Mouse (Mus musculus) lung, postnatal 0 days (tissue): ENCODE measurements around the gene Olfr642. TPM values are rescaled to one million over a fixed set of nuclear protein-coding genes. Genes with fewer than 3 reads are reported as not detected.

Experiments
- ATAC-seq: fragments of 200-750 bp; cut with Nextera tagmentation; 2 replicates; pipeline ENCODE4 v1.8.0; 2017; ENCODE audit warnings: moderate library complexity
- DNase-seq: peaks from one replicate; pipeline ENCODE4 v3.0.0-alpha.2; 2016; ENCODE audit warnings: low spot score
- H3K27ac ChIP-seq: fragments of 300-500 bp; sonication (generic); 2 replicates; pipeline ENCODE4 v1.5.1; 2014; ENCODE audit warnings: antibody characterized with exemption, mild to moderate bottlenecking, low read length, mixed read lengths
- H3K27me3 ChIP-seq: fragments of 300-500 bp; sonication (generic); replicated peaks from 2 replicates; pipeline ENCODE4 v1.6.1; 2014; ENCODE audit warnings: low read length, mixed read lengths; ENCODE audit not compliant: insufficient read depth
- H3K36me3 ChIP-seq: fragments of 300-500 bp; sonication (generic); 2 replicates; pipeline ENCODE4 v1.6.1; 2014; ENCODE audit warnings: low read length, mixed read lengths; ENCODE audit not compliant: insufficient read depth
- H3K4me1 ChIP-seq: fragments of 300-500 bp; sonication (generic); 2 replicates; pipeline ENCODE4 v1.6.1; 2014; ENCODE audit warnings: antibody characterized with exemption, low read depth, low read length, mixed read lengths; ENCODE audit not compliant: insufficient read depth
- H3K4me2 ChIP-seq: fragments of 300-500 bp; sonication (generic); replicated peaks from 2 replicates; pipeline ENCODE4 v1.6.1; 2014; ENCODE audit warnings: low read depth, mild to moderate bottlenecking, low read length, moderate library complexity, mixed read lengths
- H3K4me3 ChIP-seq: fragments of 300-500 bp; sonication (generic); 2 replicates; pipeline ENCODE4 v1.5.1; 2014; ENCODE audit warnings: low read depth, low read length
- H3K9ac ChIP-seq: fragments of 300-500 bp; sonication (generic); replicated peaks from 2 replicates; pipeline ENCODE4 v1.6.1; 2014; ENCODE audit warnings: low read depth, mild to moderate bottlenecking
- H3K9me3 ChIP-seq: fragments of 300-500 bp; sonication (generic); 2 replicates; pipeline ENCODE4 v1.6.1; 2016; ENCODE audit warnings: low read length, mixed read lengths
- CTCF ChIP-seq: IDR thresholded peaks from 2 replicates; pipeline ENCODE4 v1.5.1; 2016; ENCODE audit warnings: antibody characterized with exemption, mild to moderate bottlenecking
- EP300 ChIP-seq: IDR thresholded peaks from 2 replicates; pipeline ENCODE4 v1.6.1; 2016; ENCODE audit warnings: antibody characterized with exemption, mild to moderate bottlenecking, control low read depth
- WGBS: fragments of 180-500 bp; shearing (Covaris S2); extraction: QIAGEN DNeasy Blood & Tissue Kit; methylation state at CpG from one replicate; pipeline ENCODE4 v1.1.7; 2014; 5-methylcytosine and 5-hydroxymethylcytosine counted together
- polyA plus RNA-seq: library from polyadenylated mRNA; unstranded; fragments of >200 nt; fragmentation: Nextera tagmentation; extraction: Ambion mirVana; gene quantifications from 2 replicates; pipeline ENCODE4 v1.2.1, GENCODE M21; 2015

Olfr642 gene
- not detected in 2 replicates for polyA plus RNA-seq

GRCm38 (mm10) chr7:104052566-104052965 is at the start of gene Olfr642:
TSS of gene Olfr642 (minus strand) at chr7:104052666.
- Histone ChIP-seq H3K9me3 (no peaks in the 10 kb centered on the region), H3K9ac (no peak within 1 kb of the TSS), H3K27me3 (no peaks in the 10 kb centered on the region), H3K36me3 (no peaks in the 10 kb centered on the region), H3K4me2 (no peak within 1 kb of the TSS), H3K27ac (no peak within 1 kb of the TSS), H3K4me3 (no peak within 1 kb of the TSS), H3K4me1 (no peaks in the 10 kb centered on the region)
- WGBS, result 52% methylated on average over 1 of the region's 1 CpGs
- no peak for TF ChIP-seq EP300
- DNase-seq (no peak), ATAC-seq (no peak)

GRCm38 (mm10) chr7:104085365-104085764 is 32.9 kb upstream of the Olfr642 start, which contains the start of gene Olfr645:
TSS of gene Olfr645 (minus strand) at chr7:104085465.
- Histone ChIP-seq H3K27me3 (no peaks in the 10 kb centered on the region), H3K36me3 (no peaks in the 10 kb centered on the region), H3K9me3 (no peaks in the 10 kb centered on the region), H3K9ac (no peak within 1 kb of the TSS), H3K4me3 (no peak within 1 kb of the TSS), H3K27ac (no peak within 1 kb of the TSS), H3K4me2 (no peak within 1 kb of the TSS), H3K4me1 (no peaks in the 10 kb centered on the region)
- no peak for DNase-seq
- TF ChIP-seq EP300, result no peak
- no peak for TF ChIP-seq CTCF
- 71% methylated on average over 1 of the region's 1 CpGs for WGBS
- no peak for ATAC-seq

GRCm38 (mm10) chr7:104071769-104072168 is 19.3 kb upstream of the Olfr642 start, which contains the start of gene Olfr644:
TSS of gene Olfr644 (minus strand) at chr7:104071869.
- 58% methylated on average over 2 of the region's 2 CpGs for WGBS
- DNase-seq, result no peak
- Histone ChIP-seq H3K4me2 (no peak within 1 kb of the TSS), H3K9ac (no peak within 1 kb of the TSS), H3K4me3 (no peak within 1 kb of the TSS), H3K27me3 (no peaks in the 10 kb centered on the region), H3K9me3 (no peaks in the 10 kb centered on the region), H3K27ac (no peak within 1 kb of the TSS), H3K36me3 (no peaks in the 10 kb centered on the region), H3K4me1 (no peaks in the 10 kb centered on the region)
- ATAC-seq, result no peak
- no peak for TF ChIP-seq CTCF
- no peak for TF ChIP-seq EP300

GRCm38 (mm10) chr7:104061345-104061744 is 8.9 kb upstream of the Olfr642 start, which contains the start of gene 4930516K23Rik:
TSS of gene 4930516K23Rik (minus strand) at chr7:104061445.
- H3K4me3 ChIP-seq, result no peak within 1 kb of the TSS
- no peaks in the 10 kb centered on the region for H3K4me1 ChIP-seq
- DNase-seq (no peak), ATAC-seq (no peak)
- no peak within 1 kb of the TSS for H3K9ac ChIP-seq
- WGBS, result 37% methylated on average over 2 of the region's 2 CpGs
- no peak within 1 kb of the TSS for H3K4me2 ChIP-seq
- no peaks in the 10 kb centered on the region for H3K27me3 ChIP-seq
- H3K9me3 ChIP-seq, result no peaks in the 10 kb centered on the region
- no peaks in the 10 kb centered on the region for H3K36me3 ChIP-seq
- H3K27ac ChIP-seq, result no peak within 1 kb of the TSS
- TF ChIP-seq EP300 (no peak), CTCF (no peak)

GRCm38 (mm10) chr7:104059215-104059614 is 6.7 kb upstream of the Olfr642 start:
- H3K4me2 ChIP-seq, result no peak overlapping the region
- DNase-seq (no peak), ATAC-seq (no peak)
- TF ChIP-seq EP300 (no peak), CTCF (no peak)
- no peaks in the 10 kb centered on the region for H3K36me3 ChIP-seq
- no peak overlapping the region for H3K4me3 ChIP-seq
- WGBS, result 81% methylated on average over 1 of the region's 1 CpGs
- no peaks in the 10 kb centered on the region for H3K4me1 ChIP-seq
- no peak overlapping the region for H3K27ac ChIP-seq
- no peaks in the 10 kb centered on the region for H3K9me3 ChIP-seq
- H3K27me3 ChIP-seq, result no peaks in the 10 kb centered on the region
- no peak overlapping the region for H3K9ac ChIP-seq

- ATAC-seq (no peak), DNase-seq (no peak)
- no peak overlapping the region for H3K4me2 ChIP-seq
- no peak overlapping the region for H3K4me3 ChIP-seq
- H3K36me3 ChIP-seq, result no peaks in the 10 kb centered on the region
- H3K27ac ChIP-seq, result no peak overlapping the region
- no peak overlapping the region for H3K9ac ChIP-seq
- WGBS, result 82% methylated on average over 4 of the region's 4 CpGs
- H3K27me3 ChIP-seq, result no peaks in the 10 kb centered on the region
- TF ChIP-seq EP300 (no peak), CTCF (no peak)
- no peaks in the 10 kb centered on the region for H3K4me1 ChIP-seq
- H3K9me3 ChIP-seq, result no peaks in the 10 kb centered on the region
Measured at GRCm38 (mm10) chr7:104050745-104051144, 1.7 kb downstream of the Olfr642 start.

GRCm38 (mm10) chr7:104035145-104035544 is 17.3 kb downstream of the Olfr642 start, which contains the start of gene Olfr641:
TSS of gene Olfr641 (plus strand) at chr7:104035445.
- DNase-seq, result no peak
- Histone ChIP-seq H3K9me3 (no peaks in the 10 kb centered on the region), H3K36me3 (no peaks in the 10 kb centered on the region), H3K9ac (no peak within 1 kb of the TSS), H3K4me3 (no peak within 1 kb of the TSS), H3K27ac (no peak within 1 kb of the TSS), H3K4me2 (no peak within 1 kb of the TSS), H3K27me3 (no peaks in the 10 kb centered on the region), H3K4me1 (no peaks in the 10 kb centered on the region)
- no peak for TF ChIP-seq EP300
- no peak for TF ChIP-seq CTCF
- WGBS, result 53% methylated on average over 1 of the region's 1 CpGs
- ATAC-seq, result no peak
